Mouse (Mus musculus) cerebellum, adult 8-10 months (tissue): ENCODE results near the gene Sema5a.
"Not testable (repeated sequence)": the region's sequence is repeated elsewhere in the genome, so short reads cannot be mapped to it uniquely, and the experiment has no call there.

Experiments
- DNase-seq: peaks from one replicate; pipeline ENCODE4 v3.0.0; 2022

Sema5a gene

GRCm38 (mm10) chr15:32244344-32244955, at the start of gene Sema5a:
Gene Sema5a, plus strand, starts transcription at chr15:32244810.
- peak; percentile 43 for DNase-seq

DNA sequence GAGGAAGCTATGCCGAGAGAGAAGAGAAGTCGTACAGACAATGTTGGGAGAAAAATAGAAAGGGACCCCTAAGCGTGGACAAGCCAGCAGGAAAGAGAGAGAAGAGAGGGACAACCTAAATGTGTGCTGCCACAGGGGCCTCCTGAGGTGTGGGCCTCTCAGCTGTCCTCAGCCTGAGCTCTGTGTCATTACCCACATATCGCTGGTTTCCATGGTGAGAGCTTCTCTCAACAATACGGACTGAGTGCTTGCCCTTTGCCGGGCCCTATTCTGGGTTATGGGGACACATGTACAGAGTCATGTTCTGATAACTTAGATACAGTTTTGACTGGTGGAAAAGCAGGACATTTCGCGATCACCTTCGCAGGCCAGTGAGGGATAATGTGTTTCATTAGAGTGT, 46.5 kb upstream of the Sema5a start:
- no peak for DNase-seq

DNA sequence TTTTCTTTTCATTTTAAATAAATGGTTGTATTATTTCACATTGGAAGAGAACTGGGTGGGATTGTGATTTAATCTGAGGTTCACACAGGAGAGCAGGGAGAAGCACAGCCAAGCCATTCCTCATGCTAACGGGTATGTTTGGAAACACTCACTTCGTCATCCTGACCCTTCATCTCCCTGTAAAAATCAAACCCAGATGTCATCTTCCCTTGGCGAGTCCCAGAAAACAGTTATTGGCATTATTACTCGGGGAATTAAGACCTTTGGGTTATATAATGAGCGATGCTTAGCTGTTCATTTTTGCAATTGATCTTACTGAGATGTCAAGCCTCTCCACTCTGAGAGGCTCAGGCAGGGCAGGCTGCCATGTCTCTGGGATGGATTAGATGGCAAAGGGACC, 46.0 kb upstream of the Sema5a start:
- no peak for DNase-seq

DNA sequence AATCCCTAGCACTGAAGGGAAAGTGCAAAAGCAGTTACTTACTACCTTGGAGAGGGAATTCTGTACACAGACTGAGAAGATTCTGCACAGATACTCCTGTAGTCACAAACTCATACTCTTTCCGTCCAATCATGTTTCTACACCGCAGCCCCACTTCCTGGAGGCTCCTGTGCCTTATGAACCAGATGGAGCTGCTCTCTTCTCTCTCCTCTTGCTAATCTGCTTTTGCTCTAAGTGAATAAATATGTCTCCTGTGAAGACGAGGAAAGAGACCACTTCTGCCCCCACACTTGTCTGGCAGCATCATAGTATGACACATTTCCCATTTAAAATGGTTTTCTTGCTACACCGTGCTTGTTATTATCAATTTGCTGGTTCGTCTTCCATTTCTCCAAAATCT, 41.4 kb upstream of the Sema5a start:
- no peak for DNase-seq

DNA sequence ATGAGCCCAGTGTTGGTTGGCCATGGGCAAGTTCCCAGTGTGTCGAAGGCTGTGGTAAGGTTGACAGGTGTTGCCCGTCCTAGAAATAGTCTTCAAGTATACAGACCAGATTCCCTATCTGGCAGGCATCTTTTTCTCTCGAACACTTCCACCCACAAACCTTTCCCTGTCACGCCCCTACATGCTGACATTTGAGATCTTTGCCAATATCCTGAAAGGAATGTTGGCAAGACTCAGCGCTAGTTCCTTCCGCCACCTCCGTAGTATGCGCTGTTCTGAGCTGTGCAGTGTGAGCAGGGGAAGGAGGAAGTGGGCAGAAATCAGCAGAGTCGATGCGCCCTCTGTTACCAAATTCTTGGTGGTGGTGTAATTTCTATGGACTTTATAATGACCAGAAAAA, 39.7 kb upstream of the Sema5a start:
- no peak for DNase-seq

- DNase-seq, result not testable (repeated sequence)
These were observed 29.9 kb upstream of the Sema5a start for GRCm38 (mm10) chr15:32214687-32215086.

GRCm38 (mm10) chr15:32223028-32223427, 21.6 kb upstream of the Sema5a start:
- no peak for DNase-seq

GRCm38 (mm10) chr15:32225394-32225793, 19.2 kb upstream of the Sema5a start:
- no peak for DNase-seq

DNA sequence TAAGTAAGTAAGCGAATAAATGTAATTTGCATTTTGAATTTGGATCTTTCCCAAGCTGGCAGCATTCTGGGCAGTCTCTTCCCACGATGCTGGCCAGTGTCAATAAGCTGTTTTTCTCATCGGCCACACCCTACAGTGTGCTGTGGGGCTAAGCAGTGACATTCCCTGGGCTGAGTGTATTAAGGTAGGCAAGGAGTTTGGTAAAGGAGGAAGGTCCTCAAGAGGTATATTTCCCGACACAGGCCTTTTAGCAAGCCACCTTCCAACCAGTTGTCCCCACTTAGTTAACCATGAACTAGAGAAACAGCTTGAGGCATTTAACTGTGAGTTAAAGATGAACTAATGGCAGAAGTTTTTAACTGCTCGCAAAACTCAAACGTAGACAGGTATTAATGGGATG, 18.2 kb upstream of the Sema5a start:
- DNase-seq, result no peak

GRCm38 (mm10) chr15:32226888-32227395, 17.7 kb upstream of the Sema5a start:
- DNase-seq, result no peak

DNA sequence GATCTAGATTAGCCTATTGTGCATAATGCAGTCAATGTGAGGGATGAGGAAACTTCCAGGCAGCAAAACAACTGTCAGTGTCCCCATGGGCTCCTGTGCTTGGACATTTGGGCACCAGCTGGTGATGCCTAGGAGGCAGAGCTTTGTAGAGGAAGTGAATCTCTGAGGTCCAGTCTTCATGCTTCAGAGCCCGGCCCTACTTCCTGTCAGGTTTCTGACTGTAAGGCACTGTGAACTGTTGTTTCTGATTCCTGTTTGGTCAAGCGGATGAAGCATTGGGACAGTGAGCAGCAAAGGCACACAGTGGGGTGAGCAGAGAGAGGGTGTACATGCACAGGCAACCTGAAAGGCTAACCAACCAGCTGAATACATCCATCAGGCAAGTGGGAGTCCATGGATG, 14.5 kb upstream of the Sema5a start:
- DNase-seq, result no peak

GRCm38 (mm10) chr15:32232189-32232588, 12.4 kb upstream of the Sema5a start:
- no peak for DNase-seq

GRCm38 (mm10) chr15:32232666-32233141, 11.9 kb upstream of the Sema5a start:
- DNase-seq, result not testable (repeated sequence)

DNA sequence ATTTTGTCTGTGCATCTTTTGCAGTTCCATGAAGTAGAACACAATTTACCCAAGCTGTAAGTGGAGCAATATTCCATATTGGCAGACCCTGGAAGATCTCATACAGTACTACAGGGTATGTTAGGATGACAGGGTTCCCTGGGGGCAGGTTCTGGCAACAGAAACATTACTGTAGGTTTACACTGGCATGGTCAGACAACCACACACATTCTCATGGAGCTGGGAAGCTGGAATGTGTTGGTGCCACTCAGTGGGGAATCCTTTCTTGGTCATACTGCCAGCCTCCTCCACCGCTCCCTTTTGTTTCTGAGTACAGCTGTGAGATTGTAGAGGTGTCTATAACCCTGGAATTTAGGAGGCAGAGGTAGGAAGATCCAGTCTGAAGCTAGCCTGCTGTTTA, 11.2 kb upstream of the Sema5a start:
- no peak for DNase-seq

DNA sequence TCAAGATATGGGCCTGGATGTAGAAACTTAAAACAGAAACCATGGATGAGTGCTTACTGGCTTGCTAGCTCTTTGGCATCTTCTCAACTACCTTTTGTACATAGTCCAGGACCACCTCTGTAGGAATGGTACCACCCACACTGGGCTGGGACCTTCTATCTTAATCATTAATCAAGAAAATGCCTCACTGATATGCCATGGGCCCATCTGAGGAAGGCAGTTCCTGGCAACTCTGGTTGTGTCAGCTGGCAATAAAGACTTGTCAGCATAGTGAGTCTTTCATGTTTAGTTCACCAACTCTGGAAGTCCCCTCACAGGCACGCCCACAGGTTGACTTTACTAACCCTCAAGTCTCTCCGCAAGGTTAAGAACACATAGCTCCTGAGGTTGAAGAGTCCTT, 5.5 kb upstream of the Sema5a start:
- DNase-seq, result no peak

DNA sequence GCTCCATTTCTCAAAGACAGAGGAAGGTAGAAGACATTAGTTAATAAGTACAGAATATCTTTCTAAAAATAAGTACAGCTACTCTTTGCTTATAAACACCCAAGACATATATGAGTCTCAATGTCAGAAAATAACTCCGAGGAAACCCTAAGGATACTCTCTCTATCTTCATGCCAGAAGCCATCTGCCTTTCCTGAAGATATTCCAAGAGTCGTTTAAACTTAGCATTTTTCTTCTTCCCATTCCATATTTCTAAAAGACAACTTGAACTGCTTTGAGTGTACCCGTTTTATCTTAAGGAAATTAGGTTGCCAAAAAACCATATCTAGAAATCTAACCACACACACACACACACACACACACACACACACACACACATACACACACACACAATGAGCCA, 4.5 kb upstream of the Sema5a start:
- DNase-seq, result no peak

GRCm38 (mm10) chr15:32241666-32242065, 2.9 kb upstream of the Sema5a start:
- no peak for DNase-seq

DNA sequence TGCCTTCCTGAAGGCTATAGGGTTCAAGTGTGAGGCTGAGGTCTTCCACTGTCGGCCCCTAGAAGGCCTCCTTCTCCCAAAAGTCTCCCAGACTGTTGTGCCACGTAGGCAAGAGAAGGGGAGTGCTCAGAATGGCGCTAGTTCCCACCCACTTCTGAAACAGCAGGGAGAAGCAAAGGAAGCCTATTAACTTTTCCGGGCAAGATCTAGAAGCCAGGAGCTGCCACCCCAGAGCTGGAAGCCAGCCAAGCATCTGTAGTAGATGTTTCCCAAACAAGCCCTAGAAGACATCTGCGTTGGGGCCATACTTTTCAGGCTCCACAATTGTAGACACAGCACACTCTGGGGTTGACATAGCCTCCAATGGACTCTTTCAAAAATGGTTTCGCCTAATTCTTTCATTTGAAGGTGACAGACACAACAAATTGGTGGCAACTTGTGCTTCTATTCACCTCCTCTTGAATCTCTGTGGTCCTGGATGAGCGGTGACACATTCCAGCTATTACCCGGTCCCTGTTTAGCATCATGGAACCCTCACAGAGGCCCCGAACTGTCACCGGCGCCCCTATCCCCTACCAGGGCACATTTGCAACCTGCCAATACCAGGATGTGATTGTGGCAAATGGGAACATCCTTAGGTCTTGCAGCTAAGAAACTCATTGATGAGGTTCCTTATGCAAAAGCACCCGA, 1.4 kb upstream of the Sema5a start:
- DNase-seq, result no peak

DNA sequence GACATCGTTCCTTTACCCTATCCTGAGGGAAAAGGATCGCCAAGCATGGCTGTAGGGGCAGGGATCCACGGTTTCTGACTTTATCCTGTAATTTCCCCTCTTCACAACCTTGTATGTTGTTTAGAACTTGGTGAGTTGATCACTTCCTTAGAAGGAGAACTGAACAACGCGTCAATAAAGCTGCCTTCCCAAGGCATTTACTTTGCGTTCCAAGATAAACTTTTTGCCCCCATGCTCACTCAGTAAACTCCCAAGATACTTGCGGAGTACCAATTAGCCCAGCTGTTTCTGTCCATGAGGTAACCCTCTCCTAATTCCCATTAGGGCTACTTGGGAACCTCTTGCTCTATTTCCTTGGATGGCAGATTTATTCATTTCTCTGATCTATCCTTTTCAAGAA, 786 bp upstream of the Sema5a start:
- no peak for DNase-seq

- DNase-seq, result peak; percentile 49
These were observed 586 bp downstream of the Sema5a start for GRCm38 (mm10) chr15:32244956-32245836.

DNA sequence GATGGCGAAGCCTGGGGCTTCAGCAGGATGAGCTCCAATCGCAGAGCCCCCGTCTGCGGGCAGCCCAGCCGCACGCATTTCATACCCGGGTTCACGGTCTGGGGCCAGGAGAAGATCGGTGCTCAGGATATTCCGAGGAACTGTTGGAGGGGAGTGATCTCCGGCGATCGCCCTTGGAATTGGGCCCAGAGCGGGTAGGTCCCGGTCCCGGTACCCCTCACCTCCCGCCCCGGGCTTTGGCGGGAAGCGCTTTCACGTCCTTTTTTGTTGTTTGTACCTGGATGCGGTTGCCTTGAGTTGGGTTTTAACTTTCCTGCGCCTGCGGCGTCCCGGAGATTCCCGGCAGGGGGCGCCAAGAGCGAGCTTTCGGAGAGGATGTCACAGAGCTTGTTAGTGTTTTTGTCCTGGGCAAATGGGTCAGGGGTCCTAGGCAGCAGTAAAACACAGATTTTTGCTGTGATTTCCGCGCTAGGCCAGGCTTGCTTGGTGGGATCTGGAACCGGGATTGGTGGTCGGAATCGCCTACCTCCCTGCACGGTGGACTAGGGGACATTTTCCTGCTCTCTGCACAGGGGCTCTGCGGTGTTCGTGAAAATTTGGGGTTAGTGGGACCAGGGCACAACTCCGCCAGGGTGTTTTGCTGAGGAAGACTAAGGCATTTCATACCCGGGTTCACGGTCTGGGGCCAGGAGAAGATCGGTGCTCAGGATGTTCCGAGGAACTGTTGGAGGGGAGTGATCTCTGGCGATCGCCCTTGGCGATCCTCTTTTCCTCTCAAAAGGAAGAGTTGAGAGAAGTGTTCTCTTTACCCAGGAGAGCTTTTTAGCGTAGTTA, 1.4 kb downstream of the Sema5a start:
- peak; percentile 94 for DNase-seq

GRCm38 (mm10) chr15:32247281-32247680, 2.7 kb downstream of the Sema5a start:
- no peak for DNase-seq

- no peak for DNase-seq
These were observed 10.2 kb downstream of the Sema5a start for GRCm38 (mm10) chr15:32254806-32255205.
